Mouse (Mus musculus) embryonic facial prominence, embryonic 12.5 days (tissue): ENCODE data around the gene Wfikkn2. TPM values are rescaled to one million over a fixed set of nuclear protein-coding genes. Genes with fewer than 3 reads are reported as not detected.
A peak's percentile ranks its signal among the peaks of the same experiment; 100 is the strongest.

Source experiments
- ATAC-seq: fragments of 200-750 bp; cut with Nextera tagmentation; 2 replicates; pipeline ENCODE4 v1.8.0; 2017; ENCODE audit not compliant: insufficient number of reproducible peaks, insufficient read depth, low FRiP score, low TSS enrichment
- H3K27ac ChIP-seq: fragments of 300-500 bp; sonication (generic); 2 replicates; pipeline ENCODE4 v1.5.1; 2016; ENCODE audit warnings: mild to moderate bottlenecking
- H3K27me3 ChIP-seq: fragments of 300-500 bp; sonication (generic); 2 replicates; pipeline ENCODE4 v1.6.1; 2016; ENCODE audit warnings: mild to moderate bottlenecking, moderate library complexity
- H3K36me3 ChIP-seq: fragments of 300-500 bp; sonication (generic); 2 replicates; pipeline ENCODE4 v1.6.1; 2016; ENCODE audit warnings: mild to moderate bottlenecking
- H3K4me1 ChIP-seq: fragments of 300-500 bp; sonication (generic); 2 replicates; pipeline ENCODE4 v1.6.1; 2016
- H3K4me2 ChIP-seq: fragments of 300-500 bp; sonication (generic); replicated peaks from 2 replicates; pipeline ENCODE4 v1.6.1; 2016; ENCODE audit warnings: mild to moderate bottlenecking, moderate library complexity
- H3K4me3 ChIP-seq: fragments of 300-500 bp; sonication (generic); 2 replicates; pipeline ENCODE4 v1.5.1; 2016; ENCODE audit warnings: mild to moderate bottlenecking
- H3K9ac ChIP-seq: fragments of 300-500 bp; sonication (generic); 2 replicates; pipeline ENCODE4 v1.6.1; 2016; ENCODE audit warnings: mild to moderate bottlenecking, moderate library complexity
- H3K9me3 ChIP-seq: fragments of 300-500 bp; sonication (generic); 2 replicates; pipeline ENCODE4 v1.6.1; 2016; ENCODE audit warnings: mild to moderate bottlenecking, moderate library complexity
- WGBS: fragments of 180-500 bp; shearing (Covaris S2); methylation state at CpG from one replicate; pipeline ENCODE4 v1.1.7; 2016; 5-methylcytosine and 5-hydroxymethylcytosine counted together
- polyA plus RNA-seq: library from polyadenylated mRNA; unstranded; fragments of >200 nt; fragmentation: Nextera tagmentation; extraction: Ambion mirVana; gene quantifications from 2 replicates; pipeline ENCODE4 v1.2.1, GENCODE M21; 2016

Gene Wfikkn2
- polyA plus RNA-seq, 1 experiment from 2014 or later = 11.8 TPM

DNA sequence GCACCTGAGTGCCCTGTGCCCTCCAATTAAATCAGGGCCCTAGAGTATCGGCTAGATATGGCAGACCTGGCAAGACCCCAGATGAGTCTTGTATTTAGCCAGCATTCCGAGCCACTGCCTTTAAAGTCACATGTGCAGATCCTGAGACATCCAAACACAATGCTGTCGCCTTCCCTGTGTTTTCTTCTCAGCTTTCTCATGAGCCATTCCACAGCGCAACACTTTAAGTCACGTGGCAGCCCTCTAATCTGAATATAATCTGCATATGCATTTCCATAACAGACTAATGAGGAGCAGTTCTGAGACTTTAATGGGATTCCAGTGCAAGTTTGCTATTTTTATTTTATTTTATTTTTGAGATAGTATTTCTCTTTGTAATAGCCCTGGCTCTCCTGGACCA is 9.9 kb upstream of the Wfikkn2 start:
- Histone ChIP-seq H3K27ac (no peak overlapping the region), H3K4me2 (no peak overlapping the region), H3K4me3 (no peak overlapping the region), H3K4me1 (0 out of 2 replicates have a peak, but pooled peaks cover 7% of the 10 kb centered on the region), H3K27me3 (no peaks in the 10 kb centered on the region), H3K9me3 (no peaks in the 10 kb centered on the region), H3K36me3 (no peaks in the 10 kb centered on the region), H3K9ac (no peak overlapping the region)
- ATAC-seq = no peak
- WGBS = 70% methylated on average over 5 of the region's 5 CpGs

DNA sequence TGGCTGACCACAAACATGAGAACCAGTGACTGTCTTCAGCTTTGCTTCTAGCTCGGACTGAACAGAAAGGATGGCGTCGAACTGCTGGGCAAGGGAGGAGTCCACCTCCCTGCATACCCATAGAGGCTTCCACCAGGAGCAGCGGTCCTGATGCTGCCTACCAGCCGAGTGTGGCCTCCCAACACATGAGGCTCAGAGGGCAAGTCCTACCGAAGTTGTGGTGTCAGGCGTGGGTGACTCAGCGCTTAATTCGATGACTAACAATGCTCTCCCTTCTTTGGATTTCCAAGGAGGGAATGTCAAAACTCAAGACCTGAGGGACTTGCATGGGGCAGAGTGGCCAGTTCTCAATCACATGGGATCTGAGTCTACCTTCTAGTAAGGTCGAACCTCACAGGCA is 7.9 kb upstream of the Wfikkn2 start:
- ATAC-seq = no peak
- Histone ChIP-seq H3K27me3 (no peaks in the 10 kb centered on the region), H3K9ac (no peak overlapping the region), H3K4me3 (no peak overlapping the region), H3K9me3 (no peaks in the 10 kb centered on the region), H3K4me2 (no peak overlapping the region), H3K4me1 (0 out of 2 replicates have a peak, but pooled peaks cover 7% of the 10 kb centered on the region), H3K27ac (no peak overlapping the region), H3K36me3 (no peaks in the 10 kb centered on the region)
- 89% methylated on average over 10 of the region's 10 CpGs for WGBS

DNA sequence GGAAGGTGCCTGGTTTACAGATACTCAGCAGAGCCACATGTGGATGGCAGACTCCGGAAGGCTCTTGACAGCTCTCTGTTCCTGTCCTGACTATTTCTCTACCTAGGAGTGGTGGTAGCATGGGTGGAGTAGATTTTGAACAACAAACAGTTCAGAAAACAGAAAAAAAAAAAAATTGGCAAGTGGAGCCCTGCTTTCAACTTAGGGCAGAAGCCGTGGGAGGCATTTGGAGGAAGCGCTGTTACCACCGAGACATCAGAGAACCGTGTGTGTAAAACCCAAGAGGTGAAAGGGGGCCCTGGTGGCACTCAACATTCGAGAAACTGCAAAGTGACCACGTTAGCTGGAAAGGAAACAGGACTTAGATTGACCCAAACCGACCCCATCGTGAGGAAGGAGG is 7.4 kb upstream of the Wfikkn2 start:
- no peak overlapping the region for H3K27ac ChIP-seq
- no peak overlapping the region for H3K4me3 ChIP-seq
- H3K27me3 ChIP-seq = no peaks in the 10 kb centered on the region
- H3K9me3 ChIP-seq = no peaks in the 10 kb centered on the region
- no peaks in the 10 kb centered on the region for H3K36me3 ChIP-seq
- no peak for ATAC-seq
- H3K4me1 ChIP-seq = 0 out of 2 replicates have a peak, but pooled peaks cover 7% of the 10 kb centered on the region
- no peak overlapping the region for H3K9ac ChIP-seq
- 81% methylated on average over 9 of the region's 9 CpGs for WGBS
- no peak overlapping the region for H3K4me2 ChIP-seq

DNA sequence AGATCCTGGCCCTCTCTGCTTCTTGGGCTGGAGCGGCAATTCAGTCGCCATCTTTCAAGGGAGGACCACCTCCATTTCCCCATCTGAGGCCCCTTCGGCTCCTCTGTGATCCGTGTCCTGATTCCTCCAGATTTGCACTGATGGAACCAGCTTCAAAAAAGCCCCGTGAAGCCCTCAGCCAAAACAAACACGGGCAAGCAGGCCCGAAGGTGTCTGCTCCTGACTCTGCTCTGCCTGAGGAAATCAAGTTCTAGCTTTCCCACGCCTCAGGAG is 920 bp upstream of the Wfikkn2 start:
- no peaks in the 10 kb centered on the region for H3K27me3 ChIP-seq
- peaks cover 62% of the 10 kb centered on the region for H3K4me1 ChIP-seq

DNA sequence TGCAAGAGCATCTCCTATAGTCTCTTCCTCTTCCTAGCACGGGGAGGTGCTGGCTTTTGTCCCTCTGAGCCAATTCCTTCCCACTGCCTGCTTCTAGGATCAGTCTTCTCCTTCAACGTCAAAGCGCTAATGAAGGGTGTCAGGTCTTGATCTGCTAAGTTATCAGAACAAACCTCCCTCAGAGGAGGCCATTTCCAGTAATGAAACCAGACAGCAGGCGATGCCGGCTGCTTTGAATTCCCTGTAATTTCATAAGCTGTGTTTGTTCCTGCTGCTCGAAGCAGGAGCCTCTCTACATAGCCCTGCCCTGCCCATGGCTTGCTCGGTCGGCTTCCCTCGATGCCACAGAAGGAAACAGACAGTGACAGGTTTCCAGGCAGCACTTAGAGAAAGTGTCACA is 1.4 kb downstream of the Wfikkn2 start:
- peak overlapping the region; percentile 35; the same call in 1 of the 2 replicates for H3K4me2 ChIP-seq
- no peaks in the 10 kb centered on the region for H3K36me3 ChIP-seq
- no peaks in the 10 kb centered on the region for H3K27me3 ChIP-seq
- peaks cover 73% of the 10 kb centered on the region for H3K4me1 ChIP-seq
- no peak overlapping the region for H3K9ac ChIP-seq
- WGBS = 25% methylated on average over 9 of the region's 9 CpGs
- no peak for ATAC-seq
- H3K4me3 ChIP-seq = no peak overlapping the region
- no peaks in the 10 kb centered on the region for H3K9me3 ChIP-seq
- peak overlapping the region; percentile 97 for H3K27ac ChIP-seq

More for the DNA sequence above, 920 bp upstream of the Wfikkn2 start:
- 27% methylated on average over 8 of the region's 8 CpGs for WGBS
- Histone ChIP-seq H3K4me2 (peak overlapping the region; percentile 30), H3K9me3 (no peaks in the 10 kb centered on the region), H3K36me3 (no peaks in the 10 kb centered on the region), H3K9ac (no peak overlapping the region), H3K27ac (peak overlapping the region; percentile 97), H3K4me3 (no peak overlapping the region)
- ATAC-seq = no peak

DNA sequence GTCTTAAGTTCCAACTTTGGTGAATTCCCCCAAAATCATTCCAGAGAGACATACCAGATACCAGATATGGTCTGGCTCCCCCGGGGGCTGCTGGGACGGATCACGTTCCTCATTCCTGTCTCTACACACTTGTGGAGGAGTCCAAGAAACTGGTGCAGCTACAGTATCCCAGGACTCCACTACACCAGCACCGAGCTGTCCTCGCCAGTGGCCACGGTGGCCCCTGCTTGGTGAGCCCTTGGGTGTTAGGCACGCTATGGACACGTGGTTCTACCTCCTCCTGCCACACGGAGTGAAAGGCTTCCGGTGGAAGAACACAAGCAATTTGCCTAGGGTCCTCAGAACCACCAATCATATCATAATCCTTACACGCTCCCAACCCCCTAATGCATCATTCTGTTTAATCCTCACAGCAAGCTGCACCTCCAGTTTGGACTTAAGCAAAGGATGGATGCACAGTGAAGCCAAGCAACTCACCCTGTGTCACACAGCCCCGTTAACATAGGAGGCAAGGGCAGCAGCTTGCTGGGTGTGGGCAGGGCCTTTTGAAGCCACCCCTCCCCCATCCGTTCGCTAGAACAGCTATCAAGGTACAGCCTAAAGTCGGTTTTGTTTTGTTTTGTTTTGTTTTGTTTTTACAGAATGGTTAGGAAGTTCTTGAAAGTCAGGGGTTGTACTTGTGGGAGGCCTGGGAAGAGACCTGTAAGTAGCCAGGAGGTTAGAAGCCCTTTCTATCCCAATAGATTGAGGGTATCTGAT is 2.2 kb downstream of the Wfikkn2 start:
- Histone ChIP-seq H3K9ac (no peak overlapping the region), H3K4me1 (peaks cover 73% of the 10 kb centered on the region), H3K4me2 (peak overlapping the region; percentile 58), H3K27ac (peak overlapping the region; percentile 97), H3K36me3 (no peaks in the 10 kb centered on the region), H3K4me3 (peak overlapping the region; percentile 17), H3K27me3 (no peaks in the 10 kb centered on the region), H3K9me3 (no peaks in the 10 kb centered on the region)
- peak; percentile 7; the same call in 1 of the 2 replicates for ATAC-seq
- 21% methylated on average over 15 of the region's 15 CpGs for WGBS

DNA sequence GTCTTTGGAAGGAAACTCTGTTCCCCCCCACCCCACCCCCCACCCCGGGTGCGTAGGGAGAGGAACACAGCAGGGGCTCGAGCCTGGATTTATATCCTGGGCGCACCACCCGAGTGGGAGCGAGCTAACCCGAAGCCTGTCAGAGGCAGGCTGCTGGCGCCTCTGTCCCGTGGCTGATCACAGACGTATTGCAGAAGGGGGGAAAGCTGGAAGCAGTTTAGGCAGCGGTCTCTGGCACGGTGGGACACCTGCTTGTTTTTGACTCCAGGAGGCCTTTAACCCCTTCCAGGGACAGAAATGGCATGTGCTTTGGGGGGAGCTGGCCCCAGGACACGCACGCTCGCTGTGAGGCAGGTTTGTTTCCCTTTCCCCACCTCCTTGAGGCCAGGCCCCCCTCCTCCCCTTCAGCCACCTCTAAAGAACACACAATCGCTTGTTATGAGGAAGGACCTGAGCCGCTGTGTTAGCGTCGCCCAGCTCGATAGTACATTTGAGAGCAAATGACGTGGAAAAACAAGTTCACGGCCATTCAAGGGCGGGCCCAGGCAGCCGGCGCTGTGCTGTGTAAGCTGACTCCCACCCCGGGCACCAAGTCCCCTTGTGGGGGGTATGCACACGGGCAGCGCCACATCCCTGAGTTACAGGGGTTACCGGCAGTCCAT is 2.9 kb downstream of the Wfikkn2 start:
- H3K27ac ChIP-seq = peak overlapping the region; percentile 97
- no peaks in the 10 kb centered on the region for H3K9me3 ChIP-seq
- H3K36me3 ChIP-seq = no peaks in the 10 kb centered on the region
- peak overlapping the region; percentile 17 for H3K4me3 ChIP-seq
- 2% methylated on average over 28 of the region's 29 CpGs for WGBS
- peaks cover 72% of the 10 kb centered on the region for H3K4me1 ChIP-seq
- peak overlapping the region; percentile 37 for H3K9ac ChIP-seq
- ATAC-seq = peak; percentile 31; the same call in 1 of the 2 replicates
- H3K27me3 ChIP-seq = no peaks in the 10 kb centered on the region
- peak overlapping the region; percentile 58 for H3K4me2 ChIP-seq

DNA sequence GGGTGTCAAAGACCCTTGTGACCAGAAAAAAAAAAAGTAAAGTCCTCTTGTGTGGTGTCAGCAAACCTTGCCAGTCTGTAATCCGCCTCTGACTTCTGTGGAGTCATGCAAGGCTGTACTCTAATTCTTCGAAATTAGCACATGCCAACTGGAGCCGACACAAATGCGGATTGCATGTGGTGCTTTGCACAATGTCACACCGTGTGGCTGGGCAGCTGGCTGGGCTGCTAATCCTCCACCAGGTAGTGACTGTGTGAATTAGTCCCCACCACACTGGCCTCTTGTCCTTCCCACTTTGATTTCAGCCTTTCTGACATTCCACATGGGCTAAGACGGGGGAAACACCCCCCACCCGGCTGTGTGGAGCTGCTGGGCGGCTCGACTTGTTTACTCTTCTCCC is 6.1 kb downstream of the Wfikkn2 start:
- peaks cover 40% of the 10 kb centered on the region for H3K4me1 ChIP-seq

DNA sequence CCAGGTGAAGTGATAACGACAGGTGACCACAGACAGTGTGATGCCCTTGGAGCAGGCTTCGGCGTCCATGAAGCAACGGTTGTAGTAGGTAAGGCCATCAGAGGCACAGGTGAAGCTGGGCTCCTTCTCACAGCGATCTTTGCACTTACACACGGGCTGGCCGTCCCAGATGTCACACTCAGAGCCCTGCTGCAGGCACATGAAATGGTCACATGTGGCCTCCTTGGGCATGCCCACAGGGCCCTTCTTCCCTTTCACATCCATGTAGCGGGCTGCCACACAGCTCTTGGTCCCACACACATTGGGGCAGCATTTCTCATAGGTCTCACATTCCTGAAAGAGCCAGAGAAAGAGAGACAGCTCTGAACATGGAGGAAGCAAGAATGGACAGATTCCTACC is 7.0 kb downstream of the Wfikkn2 start:
- Histone ChIP-seq H3K27me3 (no peaks in the 10 kb centered on the region), H3K36me3 (no peaks in the 10 kb centered on the region), H3K4me2 (no peak overlapping the region), H3K4me1 (peaks cover 31% of the 10 kb centered on the region), H3K9ac (no peak overlapping the region), H3K9me3 (no peaks in the 10 kb centered on the region), H3K27ac (no peak overlapping the region), H3K4me3 (no peak overlapping the region)
- no peak for ATAC-seq
- 89% methylated on average over 8 of the region's 8 CpGs for WGBS

More for the DNA sequence above, 6.1 kb downstream of the Wfikkn2 start:
- Histone ChIP-seq H3K9me3 (no peaks in the 10 kb centered on the region), H3K4me3 (no peak overlapping the region), H3K27ac (0 out of 2 replicates have a peak overlapping the region, but pooled peaks have one; percentile 36), H3K36me3 (no peaks in the 10 kb centered on the region), H3K4me2 (no peak overlapping the region), H3K9ac (no peak overlapping the region), H3K27me3 (no peaks in the 10 kb centered on the region)
- WGBS = 28% methylated on average over 9 of the region's 9 CpGs
- no peak for ATAC-seq

DNA sequence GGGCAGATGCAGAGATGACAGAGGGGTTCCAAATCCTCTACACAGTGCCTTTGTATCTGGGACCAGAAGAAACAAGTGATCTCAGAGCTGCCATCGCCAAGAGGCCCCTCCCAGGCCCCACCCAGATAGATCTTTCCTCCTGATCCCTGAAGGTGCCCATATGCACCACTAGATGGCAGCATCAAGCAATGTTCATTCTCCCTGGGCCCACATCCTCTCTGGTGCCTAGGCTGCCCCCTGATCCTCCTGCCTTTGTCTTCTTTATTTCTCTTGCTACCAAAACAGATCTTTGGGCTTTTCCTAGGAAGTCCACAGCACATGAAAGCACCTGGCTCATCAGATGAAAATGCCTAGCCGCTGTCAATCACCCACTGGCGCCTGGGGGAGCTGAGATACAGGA is 9.7 kb downstream of the Wfikkn2 start:
- WGBS = 15% methylated on average over 3 of the region's 3 CpGs
- H3K27ac ChIP-seq = peak overlapping the region; percentile 69; the same call in 1 of the 2 replicates
- no peak overlapping the region for H3K9ac ChIP-seq
- H3K9me3 ChIP-seq = no peaks in the 10 kb centered on the region
- H3K4me2 ChIP-seq = no peak overlapping the region
- H3K4me3 ChIP-seq = no peak overlapping the region
- no peaks in the 10 kb centered on the region for H3K36me3 ChIP-seq
- ATAC-seq = peak; percentile 74
- peaks cover 8% of the 10 kb centered on the region for H3K4me1 ChIP-seq
- H3K27me3 ChIP-seq = no peaks in the 10 kb centered on the region

DNA sequence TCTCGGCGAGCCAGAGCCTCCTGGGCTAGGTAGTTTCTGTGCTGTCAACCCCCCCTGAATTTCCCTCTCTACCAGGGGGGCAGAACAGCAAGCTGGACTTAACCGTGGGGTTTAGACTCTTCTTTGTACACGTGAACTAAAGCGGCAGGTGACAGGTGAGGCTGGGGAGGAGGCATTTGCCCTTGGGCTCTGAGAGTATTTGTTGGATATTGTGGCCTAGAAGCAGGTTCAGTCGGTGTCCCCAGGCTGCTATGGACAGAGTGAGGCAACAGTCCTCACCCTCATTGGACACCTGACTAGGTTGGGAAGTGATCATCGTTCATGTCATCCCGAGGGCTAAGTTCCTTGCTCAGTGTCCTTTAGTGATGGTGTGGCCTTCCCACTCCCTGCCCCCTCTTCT is 10.9 kb downstream of the Wfikkn2 start:
- Histone ChIP-seq H3K4me1 (peaks cover 4% of the 10 kb centered on the region), H3K9me3 (no peaks in the 10 kb centered on the region), H3K4me2 (no peak overlapping the region), H3K27me3 (no peaks in the 10 kb centered on the region), H3K9ac (no peak overlapping the region), H3K36me3 (no peaks in the 10 kb centered on the region), H3K27ac (no peak overlapping the region), H3K4me3 (no peak overlapping the region)
- 87% methylated on average over 8 of the region's 8 CpGs for WGBS
- ATAC-seq = no peak

DNA sequence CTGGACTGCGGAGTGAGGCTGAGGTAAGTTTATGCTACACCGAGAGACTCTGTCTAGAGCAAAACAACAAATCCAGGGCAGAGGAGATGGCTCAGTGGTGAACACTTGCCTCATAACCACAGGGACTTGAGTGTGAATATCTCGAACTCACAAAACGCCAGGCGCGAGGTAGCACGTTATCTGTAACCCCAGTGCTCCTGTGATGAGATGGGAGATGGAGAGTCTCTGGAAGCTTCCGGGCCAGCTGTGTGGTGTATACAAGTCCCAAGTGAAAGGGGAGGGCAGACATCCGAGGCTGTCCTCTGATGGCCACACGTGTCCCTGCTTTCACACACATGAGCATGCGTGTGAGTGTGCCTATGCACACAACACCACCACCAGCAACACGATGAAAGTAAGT is 11.4 kb downstream of the Wfikkn2 start:
- H3K4me3 ChIP-seq = no peak overlapping the region
- H3K27ac ChIP-seq = no peak overlapping the region

More for the DNA sequence above, 11.4 kb downstream of the Wfikkn2 start:
- no peak overlapping the region for H3K9ac ChIP-seq
- no peak overlapping the region for H3K4me2 ChIP-seq
- no peaks in the 10 kb centered on the region for H3K4me1 ChIP-seq
- 88% methylated on average over 12 of the region's 12 CpGs for WGBS
- no peaks in the 10 kb centered on the region for H3K27me3 ChIP-seq
- no peak for ATAC-seq
- H3K9me3 ChIP-seq = no peaks in the 10 kb centered on the region
- H3K36me3 ChIP-seq = no peaks in the 10 kb centered on the region
